Mouse (Mus musculus): Measurements from ENCODE around the gene Ssbp3.

DNA sequence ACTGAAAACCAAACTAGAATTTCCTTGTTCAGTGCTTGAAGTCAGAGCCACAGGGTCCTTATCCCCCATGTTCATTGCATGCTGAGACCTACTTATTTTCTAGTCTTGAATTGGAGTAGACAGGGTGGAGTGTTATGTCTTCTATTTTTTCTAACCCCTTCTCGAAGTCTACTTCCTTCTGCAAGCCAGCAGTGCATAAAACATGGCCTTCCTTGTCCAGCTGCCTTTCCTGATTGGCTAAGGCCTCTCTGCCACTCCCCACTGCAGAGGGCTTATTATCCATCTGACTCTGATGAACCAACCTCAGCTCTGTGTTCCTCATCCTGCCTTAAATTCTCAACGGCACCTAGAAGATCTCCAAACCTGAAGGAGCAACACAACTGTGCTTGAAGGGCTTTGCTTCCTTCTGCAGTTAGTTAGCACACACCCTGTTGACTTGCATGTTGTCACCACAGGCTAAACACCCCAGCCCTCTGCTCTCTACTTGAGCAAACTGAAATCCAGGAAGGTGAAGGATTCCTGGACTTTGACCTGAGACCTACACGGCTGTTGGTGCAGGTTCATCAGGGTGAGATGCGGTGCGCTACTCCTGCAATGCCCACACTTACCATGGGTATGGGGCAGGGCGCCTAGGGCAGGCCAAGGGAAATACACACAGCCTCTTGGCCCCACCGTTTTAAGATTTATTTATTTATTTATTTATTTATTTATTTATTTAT, 71.0 kb downstream of the Ssbp3 start:
- no peak for TF ChIP-seq CTCF (conservative IDR thresholded peaks at IDR 0.05; ENCODE audit: low read length)
- no peak for TF ChIP-seq NANOG (IDR thresholded peaks at IDR 0.05; ENCODE audit: borderline replicate concordance, low read length)

Data from E14TG2a.4 (cell line).